Mouse (Mus musculus) ovary, adult 2 months (tissue): Measurements from ENCODE around the gene Olfr342. TPM values are rescaled to one million over a fixed set of nuclear protein-coding genes. Genes with fewer than 3 reads are reported as not detected.

Experiments used
- polyA plus RNA-seq: library from polyadenylated mRNA; depleted of rRNA; stranded (reverse); fragments of >200 nt; gene quantifications from 2 replicates; pipeline ENCODE4 v1.2.3, GENCODE M21; 2012; rRNA removed

Gene Olfr342
- polyA plus RNA-seq: not detected in 2 replicates

GRCm38 (mm10) chr2:36524698-36525097 lies at the start of gene Olfr342:
Olfr342 (plus strand) TSS chr2:36524998.

GRCm38 (mm10) chr2:36482368-36482767 lies 42.4 kb upstream of the Olfr342 start, which contains the start of gene Olfr341:
Olfr341 (minus strand) TSS chr2:36482468.

GRCm38 (mm10) chr2:36566362-36566761 lies 41.6 kb downstream of the Olfr342 start, which contains the start of gene Olfr344:
Olfr344 (plus strand) TSS chr2:36566662.

Other genes with a start within 250 kb of the Olfr342 start
- not detected in 2 replicates for gene Olfr338, start 151.5 kb upstream of the Olfr342 start, polyA plus RNA-seq
- not detected in 2 replicates for gene Olfr339, start 106.1 kb upstream of the Olfr342 start, polyA plus RNA-seq
- gene Olfr340, start 72.4 kb upstream of the Olfr342 start, polyA plus RNA-seq: not detected in 2 replicates
- not detected in 2 replicates for gene Olfr341, start 42.5 kb upstream of the Olfr342 start, polyA plus RNA-seq
- not detected in 2 replicates for gene Olfr344, start 41.7 kb downstream of the Olfr342 start, polyA plus RNA-seq
- not detected in 2 replicates for gene Olfr345, start 115.0 kb downstream of the Olfr342 start, polyA plus RNA-seq
- gene Olfr346, start 160.8 kb downstream of the Olfr342 start, polyA plus RNA-seq: not detected in 2 replicates
- gene Olfr347, start 206.9 kb downstream of the Olfr342 start, polyA plus RNA-seq: not detected in 2 replicates